Mouse (Mus musculus) fibroblast of lung, adult 2 months (primary cell): ENCODE measurements around the gene Zfp768.

Experiments
- DNase-seq: peaks from one replicate; pipeline ENCODE4 v3.0.0-alpha.2; 2011; ENCODE audit warnings: low read depth

Zfp768 gene

DNA sequence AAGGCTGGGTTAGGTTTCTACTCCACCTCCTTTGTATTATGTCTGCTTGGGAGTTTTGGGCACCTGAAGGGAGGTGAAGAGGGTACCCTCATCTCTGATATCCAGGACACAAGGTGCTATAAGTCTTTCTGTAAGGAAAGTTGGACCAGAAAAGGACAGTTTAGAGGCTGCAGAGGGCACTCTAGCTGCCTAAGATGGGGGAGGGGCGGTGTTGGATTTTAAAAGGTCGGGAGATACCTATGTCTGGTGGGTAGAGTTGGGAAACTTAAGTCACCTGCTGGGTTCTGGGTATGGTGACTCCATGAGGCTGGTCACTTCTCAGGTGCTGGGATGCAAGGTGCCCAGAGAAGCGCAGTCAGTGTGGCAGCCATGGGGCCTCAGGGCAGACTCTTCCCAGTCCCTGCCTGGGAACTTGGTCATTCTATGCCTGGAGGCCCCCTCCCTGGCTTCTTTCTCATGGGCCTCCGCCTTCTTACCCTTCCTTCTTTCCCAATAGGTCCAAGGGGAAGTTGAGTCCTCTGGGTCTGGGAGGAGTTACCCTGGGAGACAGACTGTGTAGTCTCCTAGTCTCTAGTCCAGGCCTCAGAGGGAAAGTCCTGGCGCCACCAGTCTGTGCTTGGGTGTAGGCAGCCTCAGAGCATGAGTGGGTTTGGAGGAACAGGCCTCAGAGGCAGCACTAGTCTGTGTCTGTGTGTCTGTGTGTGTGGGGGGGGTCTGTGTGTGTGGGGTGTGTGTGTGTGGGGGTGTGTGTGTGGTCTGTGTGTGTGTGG is 48.4 kb downstream of the Zfp768 start:
- DNase-seq: no peak

- no peak for DNase-seq
Measured at GRCm38 (mm10) chr7:127296098-127296497, 49.3 kb downstream of the Zfp768 start, which contains the start of gene Itgal. TSS of gene Itgal (plus strand) at chr7:127296260.
